In genomic region chr2:165492648-165493553, GRCm38 (mm10) we compare ENCODE assay signal across 8 mouse cellular contexts. TPM values are rescaled to one million over a fixed set of nuclear protein-coding genes. Genes with fewer than 3 reads are reported as not detected.
DNase-seq lines count a peak whose midpoint lies in the region; ATAC-seq lines count a peak whose summit lies in the region.

Gene Trp53rka (minus strand): TSS chr2:165493324.

- peak; percentile 95 for ATAC-seq in megakaryocyte progenitor cell, adult 5-6 weeks (replicated peaks; ENCODE audit: poor library complexity)

- intact Hi-C loops in left cerebral cortex, postnatal 10 days (cut with DNase I): no loop called here

- peak; percentile 78 to 79 for DNase-seq in adrenal gland, adult 18-20 months (ENCODE audit: low spot score in 2 of 2)
- DNase-seq in embryo, embryonic 10 days (ENCODE audit: low spot score): peak; percentile 88
- DNase-seq in gastrocnemius, postnatal 10 days: peak; percentile 77
- DNase-seq in hindlimb bud, embryonic 11.5 days (ENCODE audit: extremely low spot score, low read depth, low spot score): peak; percentile 39
- DNase-seq in left cerebral cortex, postnatal 10 days (ENCODE audit: extremely low spot score in 1 of 2, low spot score in 2 of 2): peak; percentile 73 to 90
- DNase-seq in right cerebral cortex, postnatal 10 days (ENCODE audit: low spot score in 2 of 2): peak; percentile 90
- peak; percentile 71 to 84 for DNase-seq in urinary bladder, postnatal 36 days (ENCODE audit: low spot score in 2 of 2)

RNA-seq across cellular contexts. Expression of gene Trp53rka, which starts in this region (rescaled TPM):
- total RNA-seq in adrenal gland, adult 18-20 months (2021): 10 to 100 TPM; 13.7 to 13.9 TPM
- 10 to 100 TPM in 1 of 2 experiments, 1 to 10 TPM in 1; 9.2 to 10.7 TPM for total RNA-seq in gastrocnemius, postnatal 10 days (2021)
- total RNA-seq in left cerebral cortex, postnatal 10 days (2021): 10 to 100 TPM; 21.7 to 22.8 TPM
- 6.7 and 9.4 TPM in 2 replicates for total RNA-seq in megakaryocyte progenitor cell, adult 5-6 weeks (2015)
- total RNA-seq in megakaryocyte progenitor cell, adult 5-6 weeks (2017): 7.6 and 8.6 TPM in 2 replicates

Comparison
In these comparisons a context has a peak if more than half of its experiments do, and no peak if none do; other contexts are left out.
1. Peak in every context shown above with its lines: DNase-seq and ATAC-seq.
2. DNase-seq: peak in every context shown above with its lines; median percentile 90 in right cerebral cortex, postnatal 10 days; 88 in embryo, embryonic 10 days; 82 in left cerebral cortex, postnatal 10 days; 78 in adrenal gland, adult 18-20 months; 78 in urinary bladder, postnatal 36 days; 77 in gastrocnemius, postnatal 10 days; 39 in hindlimb bud, embryonic 11.5 days.